Mouse (Mus musculus) embryonic facial prominence, embryonic 14.5 days (tissue): Measurements from ENCODE around the gene Mrap2. TPM values are rescaled to one million over a fixed set of nuclear protein-coding genes. Genes with fewer than 3 reads are reported as not detected.

ENCODE experiments used
- ATAC-seq: fragments of 200-750 bp; cut with Nextera tagmentation; 2 replicates; pipeline ENCODE4 v1.8.0; 2017; ENCODE audit warnings: low read depth, moderate number of reproducible peaks, moderate TSS enrichment
- DNase-seq: peaks from one replicate; pipeline ENCODE4 v3.0.0-alpha.2; 2015; ENCODE audit warnings: low spot score
- H3K27ac ChIP-seq: fragments of 300-500 bp; sonication (generic); replicated peaks from 2 replicates; pipeline ENCODE4 v1.5.1; 2014; ENCODE audit warnings: low read depth, mild to moderate bottlenecking, low read length, moderate library complexity
- H3K27me3 ChIP-seq: fragments of 300-500 bp; sonication (generic); replicated peaks from 2 replicates; pipeline ENCODE4 v1.6.1; 2014; ENCODE audit warnings: low read length; ENCODE audit not compliant: control insufficient read depth, insufficient read depth
- H3K36me3 ChIP-seq: fragments of 300-500 bp; sonication (generic); 2 replicates; pipeline ENCODE4 v1.6.1; 2014; ENCODE audit warnings: low read length, mixed read lengths; ENCODE audit not compliant: control insufficient read depth, insufficient read depth
- H3K4me1 ChIP-seq: fragments of 300-500 bp; sonication (generic); 2 replicates; pipeline ENCODE4 v1.6.1; 2014; ENCODE audit warnings: antibody characterized with exemption, low read length; ENCODE audit not compliant: control insufficient read depth, insufficient read depth
- H3K4me2 ChIP-seq: fragments of 300-500 bp; sonication (generic); 2 replicates; pipeline ENCODE4 v1.6.1; 2014; ENCODE audit warnings: low read depth, mild to moderate bottlenecking, low read length, moderate library complexity, mixed read lengths
- H3K4me3 ChIP-seq: fragments of 300-500 bp; sonication (generic); 2 replicates; pipeline ENCODE4 v1.5.1; 2014; ENCODE audit warnings: low read depth, mild to moderate bottlenecking, low read length
- H3K9ac ChIP-seq: fragments of 300-500 bp; sonication (generic); 2 replicates; pipeline ENCODE4 v1.6.1; 2014; ENCODE audit warnings: low read depth, mild to moderate bottlenecking, low read length, moderate library complexity, mixed read lengths
- H3K9me3 ChIP-seq: fragments of 300-500 bp; sonication (generic); 2 replicates; pipeline ENCODE4 v1.6.1; 2016; ENCODE audit warnings: low read length; ENCODE audit not compliant: control insufficient read depth
- WGBS: fragments of 180-500 bp; shearing (Covaris S2); extraction: QIAGEN DNeasy Blood & Tissue Kit; methylation state at CpG from one replicate; pipeline ENCODE4 v1.1.7; 2014; 5-methylcytosine and 5-hydroxymethylcytosine counted together
- polyA plus RNA-seq: library from polyadenylated mRNA; unstranded; fragments of >200 nt; fragmentation: Nextera tagmentation; extraction: Ambion mirVana; gene quantifications from 2 replicates; pipeline ENCODE4 v1.2.1, GENCODE M21; 2014

The Mrap2 gene
- polyA plus RNA-seq, 1 experiment from 2014 or later: 0.19 TPM

GRCm38 (mm10) chr9:87135765-87136558, 8.1 kb upstream of the Mrap2 start:
- Histone ChIP-seq H3K4me2 (no peak overlapping the region), H3K27ac (no peak overlapping the region), H3K4me1 (no peaks in the 10 kb centered on the region), H3K36me3 (no peaks in the 10 kb centered on the region), H3K4me3 (no peak overlapping the region), H3K27me3 (no peaks in the 10 kb centered on the region), H3K9ac (no peak overlapping the region), H3K9me3 (no peaks in the 10 kb centered on the region)
- ATAC-seq (0 out of 2 replicates have a peak, but pooled peaks have one; percentile 22), DNase-seq (peak; percentile 80)
- WGBS: 53% methylated on average over 14 of the region's 14 CpGs

GRCm38 (mm10) chr9:87143076-87143475, 1.0 kb upstream of the Mrap2 start:
- ATAC-seq (no peak), DNase-seq (no peak)
- H3K9me3 ChIP-seq: no peaks in the 10 kb centered on the region
- H3K4me3 ChIP-seq: no peak overlapping the region
- no peak overlapping the region for H3K9ac ChIP-seq
- H3K27me3 ChIP-seq: peaks cover 36% of the 10 kb centered on the region
- 73% methylated on average over 3 of the region's 3 CpGs for WGBS
- no peaks in the 10 kb centered on the region for H3K36me3 ChIP-seq
- no peak overlapping the region for H3K4me2 ChIP-seq
- H3K27ac ChIP-seq: no peak overlapping the region
- H3K4me1 ChIP-seq: peaks cover 8% of the 10 kb centered on the region

GRCm38 (mm10) chr9:87144532-87144931, 426 bp downstream of the Mrap2 start:
- peaks cover 36% of the 10 kb centered on the region for H3K27me3 ChIP-seq
- no peaks in the 10 kb centered on the region for H3K36me3 ChIP-seq
- peaks cover 8% of the 10 kb centered on the region for H3K4me1 ChIP-seq
- peak; percentile 51; the same call in 1 of the 2 replicates for ATAC-seq
- 4% methylated on average over 18 of the region's 19 CpGs for WGBS
- peak overlapping the region; percentile 37 for H3K4me3 ChIP-seq
- H3K27ac ChIP-seq: no peak overlapping the region
- peak overlapping the region; percentile 58 for H3K4me2 ChIP-seq
- H3K9me3 ChIP-seq: no peaks in the 10 kb centered on the region
- DNase-seq: no peak
- H3K9ac ChIP-seq: peak overlapping the region; percentile 25; the same call in 1 of the 2 replicates

- Histone ChIP-seq H3K27ac (no peak overlapping the region), H3K4me2 (peak overlapping the region; percentile 58), H3K9me3 (no peaks in the 10 kb centered on the region), H3K4me3 (peak overlapping the region; percentile 37), H3K9ac (no peak overlapping the region), H3K36me3 (no peaks in the 10 kb centered on the region), H3K27me3 (peaks cover 36% of the 10 kb centered on the region), H3K4me1 (peaks cover 8% of the 10 kb centered on the region)
- WGBS: 3% methylated on average over 15 of the region's 15 CpGs
- DNase-seq (no peak), ATAC-seq (0 out of 2 replicates have a peak, but pooled peaks have one; percentile 17)
Observed at GRCm38 (mm10) chr9:87145180-87145579, 1.1 kb downstream of the Mrap2 start.

- 33% methylated on average over 11 of the region's 11 CpGs for WGBS
- Histone ChIP-seq H3K4me1 (peaks cover 8% of the 10 kb centered on the region), H3K27me3 (peaks cover 36% of the 10 kb centered on the region), H3K4me3 (no peak overlapping the region), H3K9me3 (no peaks in the 10 kb centered on the region), H3K36me3 (no peaks in the 10 kb centered on the region), H3K27ac (no peak overlapping the region), H3K9ac (no peak overlapping the region), H3K4me2 (no peak overlapping the region)
- no peak for ATAC-seq
- DNase-seq: no peak
Observed at GRCm38 (mm10) chr9:87145671-87146070, 1.6 kb downstream of the Mrap2 start.

- Histone ChIP-seq H3K9ac (no peak overlapping the region), H3K36me3 (no peaks in the 10 kb centered on the region), H3K4me1 (peaks cover 8% of the 10 kb centered on the region), H3K4me3 (no peak overlapping the region), H3K9me3 (no peaks in the 10 kb centered on the region), H3K27me3 (peaks cover 36% of the 10 kb centered on the region), H3K4me2 (no peak overlapping the region), H3K27ac (no peak overlapping the region)
- no peak for DNase-seq
- 80% methylated on average over 4 of the region's 4 CpGs for WGBS
- ATAC-seq: no peak
Observed at GRCm38 (mm10) chr9:87146400-87146799, 2.3 kb downstream of the Mrap2 start.

GRCm38 (mm10) chr9:87147927-87148326, 3.8 kb downstream of the Mrap2 start:
- H3K36me3 ChIP-seq: no peaks in the 10 kb centered on the region
- no peak overlapping the region for H3K4me3 ChIP-seq
- peaks cover 36% of the 10 kb centered on the region for H3K27me3 ChIP-seq
- H3K27ac ChIP-seq: no peak overlapping the region
- DNase-seq (peak; percentile 54), ATAC-seq (peak; percentile 85; the same call in 1 of the 2 replicates)
- no peak overlapping the region for H3K9ac ChIP-seq
- H3K9me3 ChIP-seq: no peaks in the 10 kb centered on the region
- no peak overlapping the region for H3K4me2 ChIP-seq
- H3K4me1 ChIP-seq: peaks cover 8% of the 10 kb centered on the region
- 62% methylated on average over 2 of the region's 2 CpGs for WGBS

- no peak overlapping the region for H3K4me3 ChIP-seq
- ATAC-seq (no peak), DNase-seq (no peak)
- 92% methylated on average over 1 of the region's 1 CpGs for WGBS
- H3K9me3 ChIP-seq: no peaks in the 10 kb centered on the region
- H3K27ac ChIP-seq: no peak overlapping the region
- H3K27me3 ChIP-seq: no peaks in the 10 kb centered on the region
- no peaks in the 10 kb centered on the region for H3K4me1 ChIP-seq
- no peak overlapping the region for H3K4me2 ChIP-seq
- no peaks in the 10 kb centered on the region for H3K36me3 ChIP-seq
- no peak overlapping the region for H3K9ac ChIP-seq
Observed at GRCm38 (mm10) chr9:87152641-87153325, 8.7 kb downstream of the Mrap2 start.
